Mouse (Mus musculus) cerebellum, adult 2 months (tissue): Measurements from ENCODE around the gene Fam214b. TPM values are rescaled to one million over a fixed set of nuclear protein-coding genes. Genes with fewer than 3 reads are reported as not detected.

Experiments used
- DNase-seq, 2 experiments: peaks; one replicate each; pipeline ENCODE4 v3.0.0; 2021
- H3K27ac ChIP-seq: fragments of 200-500 bp; 2 replicates; pipeline ENCODE4 v1.5.1; 2012; ENCODE audit warnings: low read length, control low read depth, inconsistent platforms; ENCODE audit not compliant: insufficient read depth
- H3K27me3 ChIP-seq: fragments of 200-500 bp; 2 replicates; pipeline ENCODE4 v1.6.1; 2012; ENCODE audit warnings: inconsistent platforms, mild to moderate bottlenecking, low read length, moderate library complexity; ENCODE audit not compliant: control insufficient read depth, insufficient read depth
- H3K4me1 ChIP-seq: fragments of 200-500 bp; 2 replicates; pipeline ENCODE4 v1.6.1; 2011; ENCODE audit warnings: low read length; ENCODE audit not compliant: control insufficient read depth, insufficient read depth
- H3K4me3 ChIP-seq: fragments of 200-500 bp; replicated peaks from 2 replicates; pipeline ENCODE3; 2011; ENCODE audit warnings: mild to moderate bottlenecking, low read depth, low read length, control low read depth; ENCODE audit not compliant: insufficient read depth
- CTCF ChIP-seq: fragments of 200-500 bp; IDR thresholded peaks from 2 replicates; pipeline ENCODE4 v1.5.1; 2011; ENCODE audit warnings: low read depth, mild to moderate bottlenecking, control low read depth, low read length, moderate library complexity, borderline replicate concordance; ENCODE audit not compliant: insufficient read depth
- POLR2A ChIP-seq: fragments of 200-500 bp; IDR thresholded peaks from 2 replicates; pipeline ENCODE4 v1.6.1; 2011; ENCODE audit warnings: low read length, control low read depth, borderline replicate concordance; ENCODE audit not compliant: insufficient read depth
- WGBS: fragments of 180-500 bp; shearing (Covaris S2); methylation state at CpG from one replicate; pipeline ENCODE4 v1.1.7; 2018; 5-methylcytosine and 5-hydroxymethylcytosine counted together
- polyA plus RNA-seq: library from polyadenylated mRNA; depleted of rRNA; stranded (reverse); fragments of >200 nt; gene quantifications from 2 replicates; pipeline ENCODE4 v1.2.3, GENCODE M21; 2012

Gene Fam214b
- polyA plus RNA-seq, 1 experiment = 32.5 TPM

GRCm38 (mm10) chr4:43030352-43030751 lies 15.7 kb downstream of the Fam214b start:
- Histone ChIP-seq H3K27me3 (no peaks in the 10 kb centered on the region), H3K4me3 (peak overlapping the region; percentile 91), H3K4me1 (peaks cover 7% of the 10 kb centered on the region), H3K27ac (no peak overlapping the region)
- DNase-seq = no peak
- WGBS = 61% methylated on average over 9 of the region's 9 CpGs
- no peak for TF ChIP-seq CTCF
- no peak for TF ChIP-seq POLR2A

- 88% methylated on average over 9 of the region's 9 CpGs for WGBS
- Histone ChIP-seq H3K27ac (no peak overlapping the region), H3K4me1 (peaks cover 7% of the 10 kb centered on the region), H3K27me3 (no peaks in the 10 kb centered on the region), H3K4me3 (no peak overlapping the region)
- TF ChIP-seq CTCF = no peak
- TF ChIP-seq POLR2A = no peak
- no peak for DNase-seq
Measured at GRCm38 (mm10) chr4:43029749-43030148, 16.3 kb downstream of the Fam214b start.

- Histone ChIP-seq H3K27ac (no peak overlapping the region), H3K4me3 (no peak overlapping the region), H3K4me1 (peaks cover 12% of the 10 kb centered on the region), H3K27me3 (no peaks in the 10 kb centered on the region)
- no peak for DNase-seq
- TF ChIP-seq POLR2A = no peak
- no peak for TF ChIP-seq CTCF
- WGBS = 92% methylated on average over 7 of the region's 7 CpGs
Measured at GRCm38 (mm10) chr4:43029121-43029520, 16.9 kb downstream of the Fam214b start.

- TF ChIP-seq POLR2A (peak; percentile 76; the same call in 1 of the 2 replicates), CTCF (peak; percentile 83)
- Histone ChIP-seq H3K27ac (peak within 1 kb of the TSS; percentile 93), H3K27me3 (no peaks in the 10 kb centered on the region), H3K4me1 (peaks cover 15% of the 10 kb centered on the region), H3K4me3 (peak within 1 kb of the TSS; percentile 90)
- peak; percentile 97 to 99 for DNase-seq
- 2% methylated on average over 42 of the region's 42 CpGs for WGBS
Measured at GRCm38 (mm10) chr4:43025084-43025960, 20.7 kb downstream of the Fam214b start, which contains the start of gene Pigo. TSS of gene Pigo (minus strand) at chr4:43025819.

GRCm38 (mm10) chr4:43024673-43025072 lies 21.3 kb downstream of the Fam214b start:
- Histone ChIP-seq H3K4me1 (peaks cover 13% of the 10 kb centered on the region), H3K27me3 (no peaks in the 10 kb centered on the region), H3K27ac (peak overlapping the region; percentile 17), H3K4me3 (peak overlapping the region; percentile 90)
- 18% methylated on average over 14 of the region's 14 CpGs for WGBS
- TF ChIP-seq POLR2A (no peak), CTCF (no peak)
- DNase-seq = peak in 1 of 2 experiments; percentile 57

GRCm38 (mm10) chr4:43021341-43021740 lies 24.7 kb downstream of the Fam214b start:
- Histone ChIP-seq H3K27me3 (no peaks in the 10 kb centered on the region), H3K4me3 (no peak overlapping the region), H3K27ac (no peak overlapping the region), H3K4me1 (peaks cover 13% of the 10 kb centered on the region)
- DNase-seq = peak in 1 of 2 experiments; percentile 46
- WGBS = 45% methylated on average over 17 of the region's 17 CpGs
- TF ChIP-seq POLR2A = no peak
- no peak for TF ChIP-seq CTCF

- no peak for DNase-seq
- TF ChIP-seq CTCF = no peak
- no peak for TF ChIP-seq POLR2A
- Histone ChIP-seq H3K4me1 (peaks cover 13% of the 10 kb centered on the region), H3K27me3 (no peaks in the 10 kb centered on the region), H3K4me3 (no peak overlapping the region), H3K27ac (no peak overlapping the region)
- 61% methylated on average over 16 of the region's 16 CpGs for WGBS
Measured at GRCm38 (mm10) chr4:43020876-43021275, 25.1 kb downstream of the Fam214b start.
